Mouse (Mus musculus) cerebellum, adult 2 months (tissue): Measurements from ENCODE around the gene Tedc1. TPM values are rescaled to one million over a fixed set of nuclear protein-coding genes. Genes with fewer than 3 reads are reported as not detected.
A peak's percentile ranks its signal among the peaks of the same experiment; 100 is the strongest.

Experiments used
- DNase-seq, 2 experiments: peaks; one replicate each; pipeline ENCODE4 v3.0.0; 2021
- H3K27ac ChIP-seq: fragments of 200-500 bp; 2 replicates; pipeline ENCODE4 v1.5.1; 2012; ENCODE audit warnings: low read length, control low read depth, inconsistent platforms; ENCODE audit not compliant: insufficient read depth
- H3K27me3 ChIP-seq: fragments of 200-500 bp; 2 replicates; pipeline ENCODE4 v1.6.1; 2012; ENCODE audit warnings: inconsistent platforms, mild to moderate bottlenecking, low read length, moderate library complexity; ENCODE audit not compliant: control insufficient read depth, insufficient read depth
- H3K4me1 ChIP-seq: fragments of 200-500 bp; 2 replicates; pipeline ENCODE4 v1.6.1; 2011; ENCODE audit warnings: low read length; ENCODE audit not compliant: control insufficient read depth, insufficient read depth
- H3K4me3 ChIP-seq: fragments of 200-500 bp; replicated peaks from 2 replicates; pipeline ENCODE3; 2011; ENCODE audit warnings: mild to moderate bottlenecking, low read depth, low read length, control low read depth; ENCODE audit not compliant: insufficient read depth
- CTCF ChIP-seq: fragments of 200-500 bp; IDR thresholded peaks from 2 replicates; pipeline ENCODE4 v1.5.1; 2011; ENCODE audit warnings: low read depth, mild to moderate bottlenecking, control low read depth, low read length, moderate library complexity, borderline replicate concordance; ENCODE audit not compliant: insufficient read depth
- POLR2A ChIP-seq: fragments of 200-500 bp; IDR thresholded peaks from 2 replicates; pipeline ENCODE4 v1.6.1; 2011; ENCODE audit warnings: low read length, control low read depth, borderline replicate concordance; ENCODE audit not compliant: insufficient read depth
- WGBS: fragments of 180-500 bp; shearing (Covaris S2); methylation state at CpG from one replicate; pipeline ENCODE4 v1.1.7; 2018; 5-methylcytosine and 5-hydroxymethylcytosine counted together
- polyA plus RNA-seq: library from polyadenylated mRNA; depleted of rRNA; stranded (reverse); fragments of >200 nt; gene quantifications from 2 replicates; pipeline ENCODE4 v1.2.3, GENCODE M21; 2012

Gene Tedc1
- polyA plus RNA-seq, 1 experiment = 1.6 TPM

DNA sequence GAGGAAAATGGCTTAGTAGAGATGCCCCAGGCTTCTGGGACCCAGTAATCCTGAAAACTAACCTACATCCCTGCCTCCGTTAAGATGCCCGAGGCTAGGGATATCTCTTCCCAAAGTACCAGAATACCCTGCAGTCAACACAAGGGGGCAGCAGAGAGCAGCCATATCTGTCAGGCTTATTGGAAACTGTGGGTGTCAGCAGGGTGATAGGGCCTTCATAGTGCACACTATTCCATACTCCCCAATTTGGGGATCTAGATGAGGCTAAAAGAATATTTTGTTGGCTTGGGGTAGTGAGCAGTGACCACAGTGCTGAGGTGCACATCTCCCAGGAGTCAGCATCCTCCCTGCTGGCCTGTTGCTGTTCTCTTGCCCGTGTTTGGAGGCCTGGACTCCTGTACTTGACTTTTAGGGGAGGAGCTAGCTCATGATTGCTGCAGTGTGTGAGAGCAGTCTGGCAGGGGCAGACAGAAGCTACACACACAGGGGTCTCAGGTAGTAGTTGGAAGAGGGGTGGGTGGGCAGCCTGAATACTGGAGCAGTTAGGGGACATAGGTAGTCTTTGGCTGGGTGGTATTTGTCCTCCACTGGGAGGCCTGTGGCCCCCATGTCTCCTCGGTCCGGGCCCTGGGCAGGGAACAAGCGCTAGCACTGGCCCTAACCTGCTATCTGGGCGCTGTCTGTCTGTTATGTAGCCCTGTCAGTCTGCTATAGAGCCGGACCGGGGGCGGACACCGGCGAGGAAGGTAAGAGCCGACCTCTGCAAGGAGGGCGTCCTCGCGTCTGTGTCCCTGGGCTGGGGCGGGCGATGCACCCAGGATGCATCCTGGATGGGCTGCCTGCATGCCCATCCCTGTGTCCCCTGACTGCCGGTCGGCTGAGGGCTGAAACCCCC lies 36.5 kb upstream of the Tedc1 start:
- TF ChIP-seq CTCF = peak; percentile 86
- no peak for TF ChIP-seq POLR2A
- WGBS = 85% methylated on average over 20 of the region's 20 CpGs
- no peaks in the 10 kb centered on the region for H3K4me1 ChIP-seq
- no peaks in the 10 kb centered on the region for H3K27me3 ChIP-seq
- DNase-seq = peak; percentile 73 to 85
- no peak overlapping the region for H3K27ac ChIP-seq
- H3K4me3 ChIP-seq = no peak overlapping the region

DNA sequence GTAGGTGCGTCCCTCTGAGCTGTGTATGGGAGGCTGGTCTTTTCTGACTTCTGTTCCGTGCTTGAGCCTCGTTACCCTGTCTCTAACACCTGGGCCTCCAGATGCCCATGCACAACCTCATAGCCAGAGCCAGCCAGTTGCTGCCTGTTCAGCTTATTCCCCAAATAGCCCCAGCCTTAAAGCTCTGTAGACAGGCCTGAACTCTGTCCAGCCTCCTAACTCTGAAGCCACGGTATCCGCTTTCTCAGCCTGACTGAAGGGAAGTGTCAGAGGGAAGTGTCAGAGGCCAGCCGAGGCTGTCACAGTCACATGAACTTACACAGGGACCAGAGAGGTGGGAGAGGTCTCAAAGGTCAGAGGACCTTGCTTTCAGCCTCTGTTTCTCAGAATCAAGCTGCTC lies 31.5 kb upstream of the Tedc1 start:
- DNase-seq = no peak
- WGBS = 88% methylated on average over 6 of the region's 6 CpGs
- H3K4me1 ChIP-seq = no peaks in the 10 kb centered on the region

DNA sequence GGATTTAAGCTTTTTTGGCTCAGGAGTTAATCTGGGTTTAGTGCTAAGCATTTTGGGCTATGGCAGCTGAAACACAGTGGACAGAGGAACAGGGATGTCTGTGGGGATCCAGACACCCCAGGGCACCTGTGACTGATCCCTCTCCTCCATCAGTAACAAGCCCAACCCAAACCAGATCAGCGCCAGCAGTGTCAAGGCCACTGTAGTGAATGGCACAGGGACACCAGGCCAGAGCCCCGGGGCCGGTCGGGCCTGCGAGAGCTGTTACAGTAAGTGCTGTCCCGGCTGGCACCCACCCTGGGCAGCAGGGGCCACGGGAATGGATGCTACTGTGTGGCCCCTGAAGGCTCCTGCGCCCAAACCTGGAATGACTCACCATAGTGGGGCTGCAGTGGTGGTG lies 25.5 kb upstream of the Tedc1 start:
- Histone ChIP-seq H3K4me3 (no peak overlapping the region), H3K27ac (no peak overlapping the region), H3K27me3 (no peaks in the 10 kb centered on the region), H3K4me1 (no peaks in the 10 kb centered on the region)
- TF ChIP-seq CTCF (no peak), POLR2A (no peak)
- 92% methylated on average over 8 of the region's 8 CpGs for WGBS
- DNase-seq = no peak

More for the DNA sequence above, 31.5 kb upstream of the Tedc1 start:
- no peak for TF ChIP-seq POLR2A
- TF ChIP-seq CTCF = no peak
- Histone ChIP-seq H3K27ac (no peak overlapping the region), H3K4me3 (no peak overlapping the region), H3K27me3 (no peaks in the 10 kb centered on the region)

DNA sequence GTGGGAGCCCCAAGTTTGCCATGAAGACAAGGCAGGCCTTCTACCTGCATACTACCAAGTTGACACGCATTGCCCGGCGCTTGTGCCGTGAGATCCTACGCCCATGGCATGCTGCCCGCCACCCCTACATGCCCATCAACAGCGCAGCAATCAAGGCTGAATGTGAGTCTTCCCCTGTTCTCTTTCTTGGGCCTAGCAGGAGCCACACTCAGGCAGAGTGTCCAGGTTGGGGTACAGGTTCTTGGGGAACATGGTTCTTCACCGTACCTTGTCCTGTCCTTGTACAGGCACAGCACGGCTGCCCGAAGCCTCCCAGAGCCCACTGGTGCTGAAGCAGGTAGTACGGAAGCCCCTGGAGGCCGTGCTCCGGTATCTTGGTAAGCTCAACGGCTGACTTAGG lies 24.6 kb upstream of the Tedc1 start:
- Histone ChIP-seq H3K4me1 (no peaks in the 10 kb centered on the region), H3K27ac (no peak overlapping the region), H3K4me3 (no peak overlapping the region), H3K27me3 (no peaks in the 10 kb centered on the region)
- TF ChIP-seq CTCF (no peak), POLR2A (no peak)
- no peak for DNase-seq
- WGBS = 96% methylated on average over 14 of the region's 14 CpGs

DNA sequence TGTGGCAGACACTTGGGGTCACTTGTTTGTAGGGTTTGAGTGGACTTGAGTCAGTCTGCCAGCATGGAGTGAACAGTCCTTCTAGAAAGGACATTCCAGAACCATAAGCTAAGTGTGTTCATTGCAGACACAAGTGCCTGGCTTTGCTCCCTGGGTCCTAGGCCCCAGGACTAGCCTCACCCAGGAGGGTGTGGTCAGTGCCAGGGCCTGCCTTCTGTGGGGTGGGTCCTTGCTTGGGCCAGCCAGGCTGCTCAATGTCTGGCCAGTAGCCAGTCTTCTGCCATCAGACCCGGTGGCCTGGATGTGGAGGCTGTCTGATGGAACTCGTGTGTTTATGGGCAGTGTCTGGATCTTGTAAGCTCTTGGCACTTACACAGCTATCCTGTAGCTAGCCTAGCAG lies 23.7 kb upstream of the Tedc1 start:
- peak in 1 of 2 experiments; percentile 40 for DNase-seq
- Histone ChIP-seq H3K4me1 (no peaks in the 10 kb centered on the region), H3K27me3 (no peaks in the 10 kb centered on the region), H3K27ac (no peak overlapping the region), H3K4me3 (no peak overlapping the region)
- no peak for TF ChIP-seq CTCF
- TF ChIP-seq POLR2A = no peak
- 0% methylated on average over 2 of the region's 2 CpGs for WGBS

DNA sequence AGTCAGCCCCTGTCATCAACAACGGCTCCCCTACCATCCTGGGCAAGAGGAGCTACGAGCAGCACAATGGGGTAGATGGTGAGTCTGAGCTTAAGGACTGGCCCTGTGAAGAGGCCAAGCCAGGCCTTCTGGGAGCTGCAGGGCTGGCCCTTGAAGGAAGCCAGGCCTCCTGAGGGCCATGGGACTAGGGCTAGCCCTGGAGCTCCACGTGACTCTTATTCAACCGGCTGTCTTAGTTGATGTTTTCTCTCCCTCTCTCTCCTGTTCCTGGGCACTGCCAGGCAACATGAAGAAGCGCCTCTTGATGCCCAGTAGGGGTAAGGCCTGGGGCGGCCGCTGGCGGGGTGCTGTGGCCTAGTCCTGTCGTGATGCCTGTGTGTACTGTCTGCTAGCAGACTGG lies 23.0 kb upstream of the Tedc1 start:
- no peak for DNase-seq
- TF ChIP-seq POLR2A (no peak), CTCF (no peak)
- Histone ChIP-seq H3K27ac (no peak overlapping the region), H3K27me3 (no peaks in the 10 kb centered on the region), H3K4me1 (no peaks in the 10 kb centered on the region), H3K4me3 (no peak overlapping the region)
- 62% methylated on average over 9 of the region's 9 CpGs for WGBS

DNA sequence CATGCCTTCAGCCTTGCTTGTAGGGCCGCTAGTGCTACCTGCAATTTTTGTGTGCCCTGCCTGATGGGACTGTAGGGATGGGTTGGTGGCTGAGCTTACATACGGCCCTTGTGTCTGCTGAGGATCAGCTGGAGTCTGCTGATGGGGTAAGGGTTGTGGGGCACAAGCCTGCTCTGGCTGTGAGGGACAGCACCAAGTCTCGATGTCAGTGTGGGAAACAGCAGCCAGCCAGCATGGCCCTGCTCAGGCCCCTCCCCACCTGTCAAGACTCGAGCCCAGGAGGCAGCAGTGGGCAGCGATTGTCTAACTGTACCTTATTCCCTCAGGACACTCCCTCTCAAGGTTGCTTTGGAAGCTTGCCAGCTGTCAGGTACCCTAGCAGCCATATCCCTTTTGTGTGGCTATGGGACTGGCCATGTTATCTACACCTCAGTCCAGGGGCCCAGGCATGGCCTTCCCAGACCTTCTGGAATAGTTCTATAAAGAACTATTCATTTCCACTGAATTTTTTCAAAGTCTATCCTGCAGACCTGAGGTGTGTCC lies 22.3 kb upstream of the Tedc1 start:
- Histone ChIP-seq H3K4me3 (no peak overlapping the region), H3K27me3 (no peaks in the 10 kb centered on the region), H3K4me1 (no peaks in the 10 kb centered on the region), H3K27ac (no peak overlapping the region)
- no peak for DNase-seq
- 78% methylated on average over 5 of the region's 5 CpGs for WGBS
- TF ChIP-seq POLR2A = no peak
- TF ChIP-seq CTCF = no peak

DNA sequence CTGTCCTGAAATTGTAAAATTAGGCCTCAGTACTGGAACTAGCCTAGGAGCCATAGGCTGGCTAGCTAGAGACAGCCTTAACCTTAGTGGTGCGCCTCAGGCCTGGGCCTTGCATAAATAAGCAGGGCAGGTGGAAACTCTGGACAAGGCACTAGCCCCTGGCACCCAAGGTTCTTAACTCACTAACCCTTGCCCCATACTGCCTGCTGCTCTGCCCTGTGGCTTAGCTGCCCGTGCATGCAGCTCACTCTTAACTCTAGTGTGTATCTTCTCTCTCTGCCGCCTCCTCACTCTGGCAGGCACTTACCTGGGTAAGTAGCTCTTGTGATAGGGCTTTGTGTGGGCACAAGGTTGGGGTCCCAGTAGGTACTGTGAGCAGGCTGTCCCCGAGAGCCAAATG lies 21.7 kb upstream of the Tedc1 start:
- DNase-seq = no peak
- H3K4me3 ChIP-seq = no peak overlapping the region
- H3K27me3 ChIP-seq = no peaks in the 10 kb centered on the region
- no peak for TF ChIP-seq POLR2A
- no peak for TF ChIP-seq CTCF
- H3K4me1 ChIP-seq = no peaks in the 10 kb centered on the region
- no peak overlapping the region for H3K27ac ChIP-seq
- WGBS = 95% methylated on average over 4 of the region's 4 CpGs
